Mouse (Mus musculus) cerebellum, adult 2 months (tissue): ENCODE measurements around the gene Snx11. TPM values are rescaled to one million over a fixed set of nuclear protein-coding genes. Genes with fewer than 3 reads are reported as not detected.

Experiments
- DNase-seq, 2 experiments: peaks; one replicate each; pipeline ENCODE4 v3.0.0; 2021
- H3K27ac ChIP-seq: fragments of 200-500 bp; 2 replicates; pipeline ENCODE4 v1.5.1; 2012; ENCODE audit warnings: low read length, control low read depth, inconsistent platforms; ENCODE audit not compliant: insufficient read depth
- H3K27me3 ChIP-seq: fragments of 200-500 bp; 2 replicates; pipeline ENCODE4 v1.6.1; 2012; ENCODE audit warnings: inconsistent platforms, mild to moderate bottlenecking, low read length, moderate library complexity; ENCODE audit not compliant: control insufficient read depth, insufficient read depth
- H3K4me1 ChIP-seq: fragments of 200-500 bp; 2 replicates; pipeline ENCODE4 v1.6.1; 2011; ENCODE audit warnings: low read length; ENCODE audit not compliant: control insufficient read depth, insufficient read depth
- H3K4me3 ChIP-seq: fragments of 200-500 bp; replicated peaks from 2 replicates; pipeline ENCODE3; 2011; ENCODE audit warnings: mild to moderate bottlenecking, low read depth, low read length, control low read depth; ENCODE audit not compliant: insufficient read depth
- CTCF ChIP-seq: fragments of 200-500 bp; IDR thresholded peaks from 2 replicates; pipeline ENCODE4 v1.5.1; 2011; ENCODE audit warnings: low read depth, mild to moderate bottlenecking, control low read depth, low read length, moderate library complexity, borderline replicate concordance; ENCODE audit not compliant: insufficient read depth
- POLR2A ChIP-seq: fragments of 200-500 bp; IDR thresholded peaks from 2 replicates; pipeline ENCODE4 v1.6.1; 2011; ENCODE audit warnings: low read length, control low read depth, borderline replicate concordance; ENCODE audit not compliant: insufficient read depth
- WGBS: fragments of 180-500 bp; shearing (Covaris S2); methylation state at CpG from one replicate; pipeline ENCODE4 v1.1.7; 2018; 5-methylcytosine and 5-hydroxymethylcytosine counted together
- polyA plus RNA-seq: library from polyadenylated mRNA; depleted of rRNA; stranded (reverse); fragments of >200 nt; gene quantifications from 2 replicates; pipeline ENCODE4 v1.2.3, GENCODE M21; 2012

Snx11 gene
- polyA plus RNA-seq, 1 experiment = 38.5 TPM

DNA sequence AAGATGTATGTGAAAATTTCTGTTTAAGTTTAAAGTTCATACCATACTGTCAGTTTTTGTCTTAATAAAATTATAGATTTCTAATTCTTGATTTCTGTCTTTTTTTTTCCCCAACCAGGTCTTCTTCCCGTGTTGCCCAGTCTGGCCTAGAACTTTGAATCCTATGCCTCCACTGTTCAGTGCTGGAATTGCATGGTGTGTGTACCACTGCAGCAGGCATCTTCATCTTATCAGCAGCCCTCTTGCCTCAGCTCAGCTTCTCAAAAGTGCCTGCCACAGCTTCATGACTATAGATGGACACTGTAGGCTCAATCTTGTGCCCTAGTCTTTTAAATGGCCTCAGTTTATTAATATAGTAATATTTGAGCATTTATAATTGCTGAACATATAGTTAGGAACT, 30.7 kb upstream of the Snx11 start:
- WGBS = 23% methylated on average over 1 of the region's 1 CpGs
- Histone ChIP-seq H3K4me1 (0 out of 2 replicates have a peak, but pooled peaks cover 2% of the 10 kb centered on the region), H3K4me3 (no peak overlapping the region), H3K27ac (no peak overlapping the region), H3K27me3 (no peaks in the 10 kb centered on the region)
- DNase-seq = no peak
- TF ChIP-seq CTCF (peak; percentile 11; the same call in 1 of the 2 replicates), POLR2A (no peak)

DNA sequence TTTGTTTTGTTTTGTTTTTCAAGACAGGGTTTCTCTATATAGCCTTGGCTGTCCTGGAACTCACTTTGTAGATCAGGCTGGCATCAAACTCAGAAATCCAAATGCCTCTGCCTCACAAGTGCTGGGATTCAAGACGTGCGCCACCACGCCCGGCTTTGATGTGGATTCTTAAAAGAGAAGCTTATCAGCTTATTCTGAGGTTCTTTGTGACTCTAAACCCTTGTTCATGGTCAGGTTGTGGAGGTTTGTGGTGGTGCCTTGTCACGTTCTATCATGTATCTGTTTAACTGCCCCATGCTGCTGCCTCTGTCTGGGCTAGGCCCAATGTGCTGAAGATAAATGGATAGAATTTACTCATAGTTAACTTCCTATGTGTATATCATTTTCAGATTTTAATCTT, 28.2 kb upstream of the Snx11 start:
- H3K27me3 ChIP-seq = no peaks in the 10 kb centered on the region
- 0 out of 2 replicates have a peak, but pooled peaks cover 2% of the 10 kb centered on the region for H3K4me1 ChIP-seq
- H3K27ac ChIP-seq = no peak overlapping the region
- 94% methylated on average over 5 of the region's 5 CpGs for WGBS
- no peak for TF ChIP-seq CTCF
- TF ChIP-seq POLR2A = no peak
- no peak for DNase-seq
- no peak overlapping the region for H3K4me3 ChIP-seq

DNA sequence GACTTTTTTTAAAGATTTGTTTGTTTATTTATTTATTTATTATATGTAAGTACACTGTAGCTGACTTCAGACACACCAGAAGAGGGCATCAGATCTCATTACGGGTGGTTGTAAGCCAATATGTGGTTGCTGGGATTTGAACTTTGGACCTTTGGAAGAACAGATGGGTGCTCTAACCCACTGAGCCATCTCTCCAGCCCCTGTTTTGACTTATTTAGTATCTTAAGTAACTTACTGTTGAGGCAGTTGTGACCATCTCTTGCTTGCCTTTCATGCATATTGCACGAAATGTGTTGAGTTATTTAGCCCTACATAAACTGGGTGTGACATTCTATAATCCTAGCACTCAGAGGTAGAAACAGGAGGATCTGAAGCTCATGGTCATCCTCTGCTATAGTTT, 22.2 kb upstream of the Snx11 start:
- Histone ChIP-seq H3K27ac (no peak overlapping the region), H3K27me3 (no peaks in the 10 kb centered on the region), H3K4me3 (no peak overlapping the region), H3K4me1 (no peaks in the 10 kb centered on the region)
- 93% methylated on average over 2 of the region's 2 CpGs for WGBS
- no peak for DNase-seq
- TF ChIP-seq CTCF (no peak), POLR2A (no peak)

DNA sequence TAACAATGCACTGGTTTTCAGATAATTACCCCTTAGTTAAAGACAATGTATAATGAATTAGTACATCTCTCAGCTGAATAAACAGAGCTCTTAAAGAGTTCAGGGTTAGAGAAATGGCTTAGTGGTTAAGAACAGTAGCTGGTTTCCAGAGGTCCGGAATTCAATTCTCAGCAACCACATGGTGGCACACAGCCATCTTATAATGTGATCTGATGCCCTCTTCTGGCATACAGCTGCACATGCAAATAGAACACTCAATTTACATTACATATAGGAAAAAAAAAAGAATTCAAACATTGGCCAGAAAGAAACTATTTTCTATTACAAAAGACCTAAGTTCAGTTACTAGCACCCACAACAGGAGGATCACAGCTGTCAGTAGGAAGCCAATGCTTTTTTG, 19.2 kb upstream of the Snx11 start:
- no peak for TF ChIP-seq CTCF
- TF ChIP-seq POLR2A = no peak
- no peak overlapping the region for H3K4me3 ChIP-seq
- no peak overlapping the region for H3K27ac ChIP-seq
- WGBS = 19% methylated on average over 1 of the region's 1 CpGs
- H3K4me1 ChIP-seq = no peaks in the 10 kb centered on the region
- no peaks in the 10 kb centered on the region for H3K27me3 ChIP-seq
- no peak for DNase-seq

DNA sequence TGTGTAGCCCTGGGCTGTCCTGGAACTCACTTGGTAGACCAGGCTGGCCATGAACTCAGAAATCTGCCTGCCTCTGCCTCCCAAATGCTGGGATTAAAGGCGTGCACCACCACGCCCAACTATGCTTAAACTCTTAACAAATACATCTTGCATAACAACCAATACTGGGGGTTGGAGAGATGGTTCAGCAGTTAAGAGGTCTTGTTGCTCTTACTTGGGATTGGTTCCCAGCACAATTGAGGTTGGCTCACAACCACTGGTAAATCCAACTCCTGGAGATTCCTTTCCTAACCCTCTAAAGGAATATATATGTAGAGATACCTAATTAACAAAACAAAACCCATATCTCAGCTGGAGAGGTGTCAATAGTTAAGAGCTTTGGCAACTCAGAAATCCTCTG, 18.7 kb upstream of the Snx11 start:
- TF ChIP-seq POLR2A (no peak), CTCF (no peak)
- no peak overlapping the region for H3K4me3 ChIP-seq
- H3K27ac ChIP-seq = no peak overlapping the region
- H3K27me3 ChIP-seq = no peaks in the 10 kb centered on the region
- DNase-seq = no peak
- H3K4me1 ChIP-seq = no peaks in the 10 kb centered on the region
- WGBS = 99% methylated on average over 2 of the region's 2 CpGs

DNA sequence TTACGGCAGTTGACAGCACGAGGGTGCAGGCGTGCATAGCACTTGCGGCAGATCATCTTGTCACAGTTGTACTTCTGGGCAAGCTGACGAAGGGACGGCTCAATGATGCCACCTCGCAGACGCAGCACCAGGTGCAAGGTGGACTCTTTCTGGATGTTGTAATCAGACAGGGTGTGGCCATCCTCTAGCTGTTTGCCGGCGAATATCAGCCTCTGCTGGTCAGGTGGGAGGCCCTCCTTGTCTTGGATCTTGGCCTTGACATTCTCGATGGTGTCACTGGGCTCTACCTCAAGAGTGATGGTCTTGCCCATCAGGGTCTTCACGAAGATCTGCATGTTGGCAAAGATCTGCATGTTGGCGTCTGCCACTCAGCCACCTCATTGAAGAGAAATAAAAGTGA, 18.1 kb upstream of the Snx11 start:
- WGBS = 91% methylated on average over 13 of the region's 13 CpGs
- Histone ChIP-seq H3K4me3 (no peak overlapping the region), H3K27me3 (no peaks in the 10 kb centered on the region), H3K27ac (no peak overlapping the region), H3K4me1 (peaks cover 2% of the 10 kb centered on the region; the same call in 1 of the 2 replicates)
- TF ChIP-seq POLR2A (no peak), CTCF (no peak)
- DNase-seq = no peak

DNA sequence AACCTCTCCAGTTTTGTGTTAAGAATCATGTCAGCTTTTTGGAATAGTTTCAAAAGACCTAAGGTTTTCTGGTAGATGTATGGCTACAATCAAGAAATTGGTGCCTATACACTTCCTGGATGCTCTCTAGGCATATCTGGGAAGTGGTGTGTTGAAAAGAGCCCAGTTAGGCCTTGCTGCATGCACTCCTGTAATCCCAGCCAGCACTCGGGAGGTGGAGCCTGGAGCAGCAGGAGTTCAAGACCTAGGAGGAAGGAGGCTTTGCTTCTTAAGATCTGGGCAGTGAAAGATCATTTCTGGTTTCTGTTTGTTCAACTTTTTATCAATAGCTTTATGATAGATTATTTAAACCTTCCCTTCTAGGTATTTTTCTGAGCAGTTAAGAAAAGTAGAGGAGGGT, 13.3 kb upstream of the Snx11 start:
- Histone ChIP-seq H3K4me1 (peaks cover 2% of the 10 kb centered on the region; the same call in 1 of the 2 replicates), H3K27ac (no peak overlapping the region), H3K4me3 (no peak overlapping the region), H3K27me3 (no peaks in the 10 kb centered on the region)
- no peak for DNase-seq
- TF ChIP-seq CTCF (no peak), POLR2A (no peak)
- WGBS = 12% methylated on average over 1 of the region's 1 CpGs

DNA sequence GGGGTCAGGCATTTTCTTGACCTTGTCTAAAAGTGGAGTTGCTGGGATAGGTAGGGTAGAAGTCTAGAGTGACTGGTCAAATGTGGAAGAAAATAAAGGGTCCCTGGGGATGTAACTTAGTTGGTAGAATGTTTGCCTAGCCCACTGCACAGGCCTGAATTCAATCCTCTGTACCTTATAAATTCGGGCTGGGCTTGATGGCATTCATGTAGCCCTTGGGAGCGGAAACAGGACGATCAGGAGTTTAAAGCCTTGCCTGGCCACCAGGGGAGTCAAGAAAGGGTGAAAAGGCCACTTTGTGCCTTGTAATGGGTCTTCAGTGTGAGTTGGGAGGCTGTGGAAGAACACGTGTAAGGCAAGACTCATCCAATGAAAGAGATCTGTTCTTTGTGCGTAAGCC, 12.6 kb upstream of the Snx11 start:
- H3K27me3 ChIP-seq = no peaks in the 10 kb centered on the region
- DNase-seq = no peak
- H3K27ac ChIP-seq = no peak overlapping the region
- H3K4me3 ChIP-seq = peak overlapping the region; percentile 88
- no peak for TF ChIP-seq CTCF
- TF ChIP-seq POLR2A = no peak
- WGBS = 6% methylated on average over 5 of the region's 5 CpGs
- peaks cover 2% of the 10 kb centered on the region; the same call in 1 of the 2 replicates for H3K4me1 ChIP-seq
